13 mouse cellular contexts compared by ENCODE assay signal in genomic region chr17:64181291-64181690, GRCm38 (mm10).
"Had no signal": no experiment of that assay in that cellular context is flagged by ENCODE, and none has a peak within 500 bp of the region (broad histone marks: within the 10 kb centered on the region; RNA-seq: fewer than 3 reads in every experiment).

No protein-coding gene starts in this region.

- H3K27ac ChIP-seq: liver, embryonic 15.5 days; neural tube, embryonic 13.5 days; stomach, embryonic 15.5 days had no signal

- ATAC-seq: lung, postnatal 0 days had no signal

- H3K4me3 ChIP-seq: liver, embryonic 15.5 days; neural tube, embryonic 13.5 days; stomach, embryonic 15.5 days had no signal

- H3K27me3 ChIP-seq: liver, embryonic 15.5 days; neural tube, embryonic 13.5 days; stomach, embryonic 15.5 days had no signal

- H3K9me3 ChIP-seq: liver, embryonic 15.5 days; neural tube, embryonic 13.5 days; stomach, embryonic 15.5 days had no signal

- H3K36me3 ChIP-seq: liver, embryonic 15.5 days; neural tube, embryonic 13.5 days; stomach, embryonic 15.5 days had no signal

- DNase-seq: kidney, adult 18-20 months; kidney, postnatal 10 days; left cerebral cortex, postnatal 4 days; lung, adult 2 months; lung, postnatal 36 days; retina, postnatal 1 day; thymus, adult 2 months; thymus, postnatal 25 days had no signal

- H3K9ac ChIP-seq: liver, embryonic 15.5 days; neural tube, embryonic 13.5 days; stomach, embryonic 15.5 days had no signal

- H3K4me2 ChIP-seq: liver, embryonic 11.5 days; liver, embryonic 15.5 days; neural tube, embryonic 13.5 days; stomach, embryonic 15.5 days had no signal

- H3K4me1 ChIP-seq: liver, embryonic 15.5 days; neural tube, embryonic 13.5 days; stomach, embryonic 15.5 days had no signal
